Mouse (Mus musculus) hindbrain, embryonic 12.5 days (tissue): ENCODE results near the gene Rbm45. TPM values are rescaled to one million over a fixed set of nuclear protein-coding genes. Genes with fewer than 3 reads are reported as not detected.

Source experiments
- ATAC-seq: fragments of 200-750 bp; cut with Nextera tagmentation; 2 replicates; pipeline ENCODE4 v1.8.0; 2017; ENCODE audit warnings: moderate TSS enrichment; ENCODE audit not compliant: low FRiP score
- H3K27ac ChIP-seq: fragments of 300-500 bp; sonication (generic); 2 replicates; pipeline ENCODE4 v1.5.1; 2016; ENCODE audit warnings: mild to moderate bottlenecking
- H3K27me3 ChIP-seq: fragments of 300-500 bp; sonication (generic); 2 replicates; pipeline ENCODE4 v1.6.1; 2016; ENCODE audit warnings: mild to moderate bottlenecking
- H3K36me3 ChIP-seq: fragments of 300-500 bp; sonication (generic); 2 replicates; pipeline ENCODE4 v1.6.1; 2016; ENCODE audit warnings: mild to moderate bottlenecking
- H3K4me1 ChIP-seq: fragments of 300-500 bp; sonication (generic); 2 replicates; pipeline ENCODE4 v1.6.1; 2016
- H3K4me2 ChIP-seq: fragments of 300-500 bp; sonication (generic); replicated peaks from 2 replicates; pipeline ENCODE4 v1.6.1; 2016; ENCODE audit warnings: mild to moderate bottlenecking
- H3K4me3 ChIP-seq: fragments of 300-500 bp; sonication (generic); 2 replicates; pipeline ENCODE4 v1.5.1; 2016; ENCODE audit warnings: mild to moderate bottlenecking
- H3K9ac ChIP-seq: fragments of 300-500 bp; sonication (generic); 2 replicates; pipeline ENCODE4 v1.6.1; 2016; ENCODE audit warnings: mild to moderate bottlenecking, moderate library complexity
- H3K9me3 ChIP-seq: fragments of 300-500 bp; sonication (generic); replicated peaks from 2 replicates; pipeline ENCODE4 v1.6.1; 2016; ENCODE audit warnings: mild to moderate bottlenecking
- WGBS: fragments of 180-500 bp; shearing (Covaris S2); methylation state at CpG from one replicate; pipeline ENCODE4 v1.1.7; 2016; 5-methylcytosine and 5-hydroxymethylcytosine counted together
- polyA plus RNA-seq: library from polyadenylated mRNA; unstranded; fragments of >200 nt; fragmentation: Nextera tagmentation; extraction: Ambion mirVana; gene quantifications from 2 replicates; pipeline ENCODE4 v1.2.1, GENCODE M21; 2016

The Rbm45 gene
- polyA plus RNA-seq, 1 experiment from 2014 or later = 18.4 TPM

GRCm38 (mm10) chr2:76406151-76406936 lies 36.6 kb downstream of the Rbm45 start, which contains the start of gene Osbpl6:
TSS of gene Osbpl6 (plus strand) at chr2:76406508.
- Histone ChIP-seq H3K36me3 (no peaks in the 10 kb centered on the region), H3K4me3 (peak within 1 kb of the TSS; percentile 84), H3K4me2 (peak within 1 kb of the TSS; percentile 76), H3K4me1 (peaks cover 12% of the 10 kb centered on the region; the same call in 1 of the 2 replicates), H3K27ac (peak within 1 kb of the TSS; percentile 92), H3K27me3 (peaks cover 19% of the 10 kb centered on the region), H3K9me3 (no peaks in the 10 kb centered on the region), H3K9ac (peak within 1 kb of the TSS; percentile 89)
- WGBS = under 1% methylated on average over 70 of the region's 89 CpGs
- peak; percentile 95 for ATAC-seq

- peak; percentile 74 for ATAC-seq
- under 1% methylated on average over 49 of the region's 49 CpGs for WGBS
Measured at GRCm38 (mm10) chr2:76406937-76407441, 37.2 kb downstream of the Rbm45 start.

GRCm38 (mm10) chr2:76409526-76409925 lies 39.7 kb downstream of the Rbm45 start:
- peaks cover 4% of the 10 kb centered on the region for H3K27me3 ChIP-seq
- H3K36me3 ChIP-seq = no peaks in the 10 kb centered on the region
- no peak for ATAC-seq
- no peak overlapping the region for H3K9ac ChIP-seq
- WGBS = 85% methylated on average over 1 of the region's 1 CpGs
- H3K27ac ChIP-seq = no peak overlapping the region
- H3K9me3 ChIP-seq = no peaks in the 10 kb centered on the region
- peaks cover 10% of the 10 kb centered on the region; the same call in 1 of the 2 replicates for H3K4me1 ChIP-seq
- H3K4me2 ChIP-seq = no peak overlapping the region
- H3K4me3 ChIP-seq = no peak overlapping the region

More at GRCm38 (mm10) chr2:76406937-76407441, 37.2 kb downstream of the Rbm45 start:
- peaks cover 19% of the 10 kb centered on the region for H3K27me3 ChIP-seq
- peak overlapping the region; percentile 89 for H3K9ac ChIP-seq
- H3K4me2 ChIP-seq = peak overlapping the region; percentile 76
- H3K9me3 ChIP-seq = no peaks in the 10 kb centered on the region
- peak overlapping the region; percentile 84 for H3K4me3 ChIP-seq
- peaks cover 12% of the 10 kb centered on the region; the same call in 1 of the 2 replicates for H3K4me1 ChIP-seq
- no peaks in the 10 kb centered on the region for H3K36me3 ChIP-seq
- H3K27ac ChIP-seq = peak overlapping the region; percentile 92

GRCm38 (mm10) chr2:76409986-76410385 lies 40.2 kb downstream of the Rbm45 start:
- Histone ChIP-seq H3K4me1 (peaks cover 10% of the 10 kb centered on the region; the same call in 1 of the 2 replicates), H3K9me3 (no peaks in the 10 kb centered on the region), H3K27me3 (no peaks in the 10 kb centered on the region; the same call in 1 of the 2 replicates), H3K9ac (no peak overlapping the region), H3K27ac (no peak overlapping the region), H3K4me3 (no peak overlapping the region), H3K4me2 (no peak overlapping the region), H3K36me3 (no peaks in the 10 kb centered on the region)
- ATAC-seq = no peak
- WGBS = 96% methylated on average over 2 of the region's 2 CpGs

GRCm38 (mm10) chr2:76412924-76413323 lies 43.1 kb downstream of the Rbm45 start:
- no peak overlapping the region for H3K4me3 ChIP-seq
- H3K4me1 ChIP-seq = 0 out of 2 replicates have a peak, but pooled peaks cover 1% of the 10 kb centered on the region
- no peaks in the 10 kb centered on the region for H3K27me3 ChIP-seq
- no peaks in the 10 kb centered on the region for H3K9me3 ChIP-seq
- no peak overlapping the region for H3K4me2 ChIP-seq
- no peak overlapping the region for H3K27ac ChIP-seq
- 77% methylated on average over 2 of the region's 2 CpGs for WGBS
- ATAC-seq = no peak
- no peak overlapping the region for H3K9ac ChIP-seq
- no peaks in the 10 kb centered on the region for H3K36me3 ChIP-seq

GRCm38 (mm10) chr2:76417446-76418141 lies 47.8 kb downstream of the Rbm45 start:
- no peak for ATAC-seq
- no peaks in the 10 kb centered on the region for H3K9me3 ChIP-seq
- 93% methylated on average over 14 of the region's 14 CpGs for WGBS
- H3K4me2 ChIP-seq = no peak overlapping the region
- H3K27me3 ChIP-seq = no peaks in the 10 kb centered on the region
- H3K36me3 ChIP-seq = no peaks in the 10 kb centered on the region
- no peaks in the 10 kb centered on the region for H3K4me1 ChIP-seq
- H3K4me3 ChIP-seq = no peak overlapping the region
- no peak overlapping the region for H3K27ac ChIP-seq
- no peak overlapping the region for H3K9ac ChIP-seq

GRCm38 (mm10) chr2:76418142-76418518 lies 48.3 kb downstream of the Rbm45 start:
- 92% methylated on average over 3 of the region's 3 CpGs for WGBS

GRCm38 (mm10) chr2:76421411-76421924 lies 51.7 kb downstream of the Rbm45 start:
- H3K27ac ChIP-seq = no peak overlapping the region
- no peaks in the 10 kb centered on the region for H3K36me3 ChIP-seq
- no peaks in the 10 kb centered on the region for H3K27me3 ChIP-seq
- no peak overlapping the region for H3K9ac ChIP-seq
- H3K4me3 ChIP-seq = no peak overlapping the region
- H3K4me2 ChIP-seq = no peak overlapping the region
- ATAC-seq = no peak
- 84% methylated on average over 6 of the region's 6 CpGs for WGBS
- H3K4me1 ChIP-seq = no peaks in the 10 kb centered on the region
- H3K9me3 ChIP-seq = no peaks in the 10 kb centered on the region

More at GRCm38 (mm10) chr2:76418142-76418518, 48.3 kb downstream of the Rbm45 start:
- no peak for ATAC-seq
- Histone ChIP-seq H3K4me1 (no peaks in the 10 kb centered on the region), H3K4me2 (no peak overlapping the region), H3K27ac (no peak overlapping the region), H3K36me3 (no peaks in the 10 kb centered on the region), H3K9me3 (no peaks in the 10 kb centered on the region), H3K4me3 (no peak overlapping the region), H3K27me3 (no peaks in the 10 kb centered on the region), H3K9ac (no peak overlapping the region)

- no peaks in the 10 kb centered on the region for H3K27me3 ChIP-seq
- H3K4me3 ChIP-seq = no peak overlapping the region
- H3K27ac ChIP-seq = no peak overlapping the region
- H3K36me3 ChIP-seq = no peaks in the 10 kb centered on the region
- ATAC-seq = no peak
- no peaks in the 10 kb centered on the region for H3K9me3 ChIP-seq
- no peak overlapping the region for H3K4me2 ChIP-seq
- WGBS = 71% methylated on average over 3 of the region's 3 CpGs
- H3K9ac ChIP-seq = no peak overlapping the region
- peaks cover 5% of the 10 kb centered on the region; the same call in 1 of the 2 replicates for H3K4me1 ChIP-seq
Measured at GRCm38 (mm10) chr2:76426816-76427215, 57.0 kb downstream of the Rbm45 start.

- no peaks in the 10 kb centered on the region for H3K9me3 ChIP-seq
- no peaks in the 10 kb centered on the region for H3K27me3 ChIP-seq
- no peak overlapping the region for H3K4me2 ChIP-seq
- no peaks in the 10 kb centered on the region for H3K36me3 ChIP-seq
- peaks cover 5% of the 10 kb centered on the region; the same call in 1 of the 2 replicates for H3K4me1 ChIP-seq
- ATAC-seq = no peak
- H3K4me3 ChIP-seq = no peak overlapping the region
- H3K9ac ChIP-seq = no peak overlapping the region
- H3K27ac ChIP-seq = no peak overlapping the region
- WGBS = 66% methylated on average over 3 of the region's 3 CpGs
Measured at GRCm38 (mm10) chr2:76429318-76429717, 59.5 kb downstream of the Rbm45 start.

GRCm38 (mm10) chr2:76429855-76430254 lies 60.1 kb downstream of the Rbm45 start:
- no peaks in the 10 kb centered on the region for H3K9me3 ChIP-seq
- H3K9ac ChIP-seq = no peak overlapping the region
- H3K27me3 ChIP-seq = no peaks in the 10 kb centered on the region
- no peak overlapping the region for H3K27ac ChIP-seq
- WGBS = 83% methylated on average over 5 of the region's 5 CpGs
- H3K36me3 ChIP-seq = no peaks in the 10 kb centered on the region
- peaks cover 5% of the 10 kb centered on the region; the same call in 1 of the 2 replicates for H3K4me1 ChIP-seq
- H3K4me3 ChIP-seq = no peak overlapping the region
- no peak for ATAC-seq
- no peak overlapping the region for H3K4me2 ChIP-seq

GRCm38 (mm10) chr2:76430539-76430938 lies 60.8 kb downstream of the Rbm45 start:
- H3K9ac ChIP-seq = no peak overlapping the region
- peaks cover 5% of the 10 kb centered on the region; the same call in 1 of the 2 replicates for H3K4me1 ChIP-seq
- no peak overlapping the region for H3K27ac ChIP-seq
- no peaks in the 10 kb centered on the region for H3K9me3 ChIP-seq
- H3K36me3 ChIP-seq = no peaks in the 10 kb centered on the region
- WGBS = 93% methylated on average over 3 of the region's 3 CpGs
- H3K4me3 ChIP-seq = no peak overlapping the region
- no peaks in the 10 kb centered on the region for H3K27me3 ChIP-seq
- H3K4me2 ChIP-seq = no peak overlapping the region
- no peak for ATAC-seq
